Mouse (Mus musculus) heart, postnatal 0 days (tissue): ENCODE results near the gene Ppp1r9a.

Experiments
- CTCF ChIP-seq: IDR thresholded peaks from 2 replicates; pipeline ENCODE4 v1.5.1; 2016; ENCODE audit warnings: antibody characterized with exemption, control low read depth, low read depth
- EP300 ChIP-seq: IDR thresholded peaks from 2 replicates; pipeline ENCODE4 v1.6.1; 2016; ENCODE audit warnings: antibody characterized with exemption, low read depth

- TF ChIP-seq CTCF: no peak
- TF ChIP-seq EP300: no peak
Measured at GRCm38 (mm10) chr6:4967236-4967635, 64.5 kb downstream of the Ppp1r9a start.
